Mouse (Mus musculus): Measurements from ENCODE around the gene Ccdc180. TPM values are rescaled to one million over a fixed set of nuclear protein-coding genes. Genes with fewer than 3 reads are reported as not detected.

Gene Ccdc180
- polyA plus RNA-seq, 1 experiment from 2014 or later, result not detected

DNA sequence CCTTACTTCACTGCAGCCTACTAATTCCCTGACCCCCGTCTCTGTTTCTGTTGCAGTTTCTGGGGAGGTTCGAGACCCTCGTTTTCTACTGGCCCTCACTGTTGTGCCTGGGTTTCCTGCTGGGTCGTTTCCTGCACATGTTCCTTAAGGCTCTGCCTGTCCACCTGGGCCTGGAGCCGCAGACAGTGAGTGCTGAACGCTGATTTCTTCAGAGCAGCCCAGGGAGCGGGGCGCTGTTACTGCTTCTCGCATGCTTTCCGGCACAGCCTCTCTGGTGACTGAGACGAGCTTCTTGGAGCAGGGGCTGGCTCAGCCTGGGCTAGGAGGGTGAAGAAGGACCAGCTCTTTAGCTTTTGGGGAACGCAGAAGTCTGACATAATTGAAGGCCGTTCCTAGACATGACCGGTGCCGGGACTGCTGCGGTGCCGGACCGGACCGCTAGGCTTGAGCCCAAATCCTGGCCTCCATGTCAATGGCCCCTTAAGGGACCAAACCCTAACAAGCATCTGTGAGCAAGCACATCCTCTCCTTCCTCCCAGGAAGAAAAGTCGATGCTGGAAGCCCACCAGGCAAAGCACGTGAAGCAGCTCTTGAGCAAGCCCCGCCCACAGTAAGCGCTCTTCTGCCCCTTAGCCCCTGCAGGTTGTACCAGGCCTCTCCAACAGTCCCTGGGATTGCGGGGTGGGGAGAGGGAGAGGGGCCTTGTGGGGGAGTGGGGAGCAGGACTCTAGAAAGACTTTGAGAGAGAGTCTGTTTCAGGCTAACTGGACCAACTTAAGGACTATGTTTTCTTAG, 20.9 kb upstream of the Ccdc180 start:
- WGBS, result 21% methylated on average over 24 of the region's 24 CpGs
- Histone ChIP-seq H3K27me3 (ENCODE audit: low read depth, poor library complexity, severe bottlenecking) (no peaks in the 10 kb centered on the region), H3K9me3 (replicated peaks) (no peaks in the 10 kb centered on the region), H3K27ac (peak overlapping the region; percentile 68), H3K4me3 (peak overlapping the region; percentile 14), H3K36me3 (no peaks in the 10 kb centered on the region), H3K4me1 (peaks cover 34% of the 10 kb centered on the region)
- DNase-seq (ENCODE audit: low spot score), result peak; percentile 53

DNA sequence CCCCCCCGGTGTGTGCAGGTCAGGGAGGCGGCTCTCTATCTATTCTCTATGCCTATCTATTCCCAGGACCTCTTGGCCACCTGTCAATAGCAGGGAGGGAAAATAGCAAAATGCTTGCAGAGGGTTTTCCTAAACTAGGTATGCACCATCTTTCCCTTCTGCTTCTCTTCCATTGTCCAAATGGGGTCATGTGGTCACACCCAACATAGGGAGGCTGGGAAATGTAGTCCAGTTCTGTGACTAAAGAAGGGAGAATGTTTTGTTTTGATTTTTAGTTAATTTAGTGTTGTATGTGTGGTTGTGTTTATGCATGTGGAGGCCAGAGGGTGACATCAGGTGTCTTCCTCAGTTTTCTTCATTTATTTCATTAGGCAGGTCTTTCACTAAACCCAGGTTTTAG, 18.0 kb upstream of the Ccdc180 start:
- Histone ChIP-seq H3K9me3 (replicated peaks) (no peaks in the 10 kb centered on the region; the same call in 1 of the 2 replicates), H3K4me1 (peaks cover 32% of the 10 kb centered on the region), H3K27me3 (ENCODE audit: low read depth, poor library complexity, severe bottlenecking) (no peaks in the 10 kb centered on the region), H3K36me3 (0 out of 2 replicates have a peak, but pooled peaks cover 5% of the 10 kb centered on the region), H3K4me3 (no peak overlapping the region), H3K27ac (no peak overlapping the region)
- WGBS, result 92% methylated on average over 2 of the region's 2 CpGs
- no peak for DNase-seq (ENCODE audit: low spot score)

DNA sequence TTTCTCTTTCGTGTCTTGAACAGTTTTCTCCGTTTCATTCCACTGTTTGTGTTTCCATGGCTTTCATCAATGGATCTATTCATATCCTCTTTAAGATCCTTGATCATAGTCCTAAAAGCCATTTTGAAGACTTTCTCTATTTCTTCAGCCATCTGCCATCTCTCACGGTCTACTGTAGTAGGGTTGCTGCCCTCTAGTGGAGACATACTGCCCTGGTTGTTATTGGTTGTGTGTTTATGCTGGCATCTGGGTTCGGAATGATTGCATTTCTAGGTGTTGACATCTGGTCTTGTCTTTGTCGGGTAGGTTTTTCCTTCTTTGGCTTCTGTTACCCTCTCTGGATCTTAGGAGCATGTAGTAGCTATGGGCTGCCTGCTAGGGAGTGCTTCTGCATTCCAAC, 11.2 kb upstream of the Ccdc180 start:
- WGBS, result 51% methylated on average over 5 of the region's 5 CpGs

DNA sequence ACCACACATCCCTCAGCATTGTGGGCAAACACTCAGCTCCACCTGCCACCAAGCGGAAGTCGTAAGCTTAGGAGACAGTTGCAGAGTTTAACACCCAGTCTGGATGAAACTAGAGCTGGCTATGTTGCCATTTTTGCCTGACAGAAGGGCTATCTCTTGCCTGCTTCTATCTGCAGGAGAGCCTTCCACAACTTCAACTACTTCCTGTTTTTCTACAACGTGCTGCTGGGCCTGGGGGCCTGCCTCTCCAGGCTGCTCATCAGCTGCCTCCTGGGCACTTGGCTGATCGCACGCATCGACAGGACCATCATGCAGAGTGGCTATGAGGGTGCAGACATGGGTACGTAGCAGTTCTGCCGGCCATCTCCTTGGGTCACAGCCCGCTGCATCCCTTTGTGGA, 7.6 kb upstream of the Ccdc180 start:
- Histone ChIP-seq H3K4me1 (no peaks in the 10 kb centered on the region), H3K36me3 (no peaks in the 10 kb centered on the region), H3K27ac (no peak overlapping the region), H3K4me3 (no peak overlapping the region), H3K27me3 (ENCODE audit: low read depth, poor library complexity, severe bottlenecking) (no peaks in the 10 kb centered on the region), H3K9me3 (replicated peaks) (no peaks in the 10 kb centered on the region)
- WGBS, result 86% methylated on average over 9 of the region's 9 CpGs
- DNase-seq (ENCODE audit: low spot score), result no peak

More for the DNA sequence above, 11.2 kb upstream of the Ccdc180 start:
- DNase-seq (ENCODE audit: low spot score), result peak; percentile 52
- Histone ChIP-seq H3K27ac (no peak overlapping the region), H3K4me1 (no peaks in the 10 kb centered on the region), H3K36me3 (0 out of 2 replicates have a peak, but pooled peaks cover 5% of the 10 kb centered on the region), H3K27me3 (ENCODE audit: low read depth, poor library complexity, severe bottlenecking) (no peaks in the 10 kb centered on the region), H3K9me3 (replicated peaks) (no peaks in the 10 kb centered on the region; the same call in 1 of the 2 replicates), H3K4me3 (no peak overlapping the region)

DNA sequence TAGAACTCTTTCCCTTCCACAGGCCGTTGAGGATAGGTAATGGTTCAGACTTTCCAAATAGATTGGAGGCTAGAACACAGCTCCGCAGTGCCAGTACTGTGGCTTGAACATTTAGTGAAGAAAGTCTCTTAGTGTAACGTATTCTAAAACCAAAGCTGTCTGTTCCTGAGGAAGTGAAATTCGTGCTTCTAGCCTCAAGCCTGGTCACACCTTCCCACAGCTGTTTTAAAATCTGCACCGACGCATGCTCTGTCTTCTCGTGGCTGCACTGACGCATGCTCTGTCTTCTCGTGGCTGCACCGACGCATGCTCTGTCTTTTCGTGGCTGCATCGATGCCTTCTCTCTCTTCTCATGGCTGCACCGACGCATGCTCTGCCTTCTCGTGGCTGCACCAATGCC, 6.9 kb upstream of the Ccdc180 start:
- Histone ChIP-seq H3K36me3 (no peaks in the 10 kb centered on the region), H3K27ac (no peak overlapping the region), H3K27me3 (ENCODE audit: low read depth, poor library complexity, severe bottlenecking) (no peaks in the 10 kb centered on the region), H3K4me1 (no peaks in the 10 kb centered on the region), H3K9me3 (replicated peaks) (no peaks in the 10 kb centered on the region), H3K4me3 (no peak overlapping the region)
- no peak for DNase-seq (ENCODE audit: low spot score)
- 93% methylated on average over 16 of the region's 16 CpGs for WGBS

DNA sequence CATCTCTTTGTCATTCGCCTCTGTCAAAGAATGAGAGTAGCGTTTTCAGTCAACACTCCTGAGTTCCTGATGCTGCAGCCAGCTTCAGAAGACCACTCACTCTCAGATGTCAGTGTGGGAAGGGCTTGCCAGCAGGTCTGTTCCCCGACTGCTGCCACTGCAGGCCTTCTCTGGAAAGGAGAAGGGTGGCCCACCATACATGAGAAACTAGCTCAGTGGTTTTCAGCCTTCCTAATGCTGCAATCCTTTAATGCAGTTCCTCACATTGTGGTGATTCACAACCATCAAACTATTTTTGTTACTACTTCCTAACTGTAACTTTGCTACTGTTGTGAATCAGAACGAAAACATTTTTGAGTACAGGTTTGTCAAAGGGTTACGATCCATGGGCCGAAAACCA, 616 bp upstream of the Ccdc180 start:
- H3K4me1 ChIP-seq, result peaks cover 14% of the 10 kb centered on the region

DNA sequence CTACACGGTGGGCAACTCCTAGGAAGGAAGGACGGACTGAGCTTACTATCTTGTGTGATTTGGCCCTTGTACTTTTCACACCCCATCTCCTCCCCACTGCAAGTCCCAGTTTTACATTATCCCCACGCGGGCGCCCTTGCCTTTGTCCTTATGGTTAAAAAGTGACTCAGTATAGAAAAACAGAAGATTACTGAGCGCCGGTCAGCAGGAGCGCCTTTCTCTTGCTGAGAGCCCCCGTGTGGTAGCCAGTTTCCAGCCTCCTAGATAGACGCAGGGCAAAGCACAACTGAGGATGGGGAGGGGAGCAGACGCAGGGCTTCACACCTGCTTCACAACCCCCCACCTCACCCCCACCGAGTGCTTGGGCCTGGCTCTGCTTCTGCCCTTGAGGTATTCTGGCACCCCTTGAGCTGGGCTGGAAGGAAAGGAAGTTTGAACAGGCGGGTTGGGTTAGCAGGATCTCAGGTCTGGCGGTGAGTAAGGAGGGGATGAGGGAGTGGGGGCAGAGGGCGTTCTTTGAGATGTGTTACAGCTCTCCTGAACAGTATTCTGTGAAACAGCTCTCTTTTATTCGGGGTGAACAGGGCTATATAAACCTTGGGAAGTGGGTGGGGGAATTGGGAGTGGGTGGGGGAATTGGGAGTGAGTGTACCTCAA, 6.5 kb downstream of the Ccdc180 start:
- no peaks in the 10 kb centered on the region for H3K36me3 ChIP-seq
- no peak overlapping the region for H3K4me3 ChIP-seq
- peaks cover 15% of the 10 kb centered on the region for H3K4me1 ChIP-seq
- no peaks in the 10 kb centered on the region for H3K9me3 ChIP-seq (replicated peaks)
- H3K27me3 ChIP-seq (ENCODE audit: low read depth, poor library complexity, severe bottlenecking), result peaks cover 15% of the 10 kb centered on the region
- H3K27ac ChIP-seq, result no peak overlapping the region
- 16% methylated on average over 16 of the region's 16 CpGs for WGBS
- DNase-seq (ENCODE audit: low spot score), result no peak

More for the DNA sequence above, 616 bp upstream of the Ccdc180 start:
- no peaks in the 10 kb centered on the region for H3K27me3 ChIP-seq (ENCODE audit: low read depth, poor library complexity, severe bottlenecking)
- H3K27ac ChIP-seq, result no peak overlapping the region
- no peaks in the 10 kb centered on the region for H3K36me3 ChIP-seq
- H3K9me3 ChIP-seq (replicated peaks), result no peaks in the 10 kb centered on the region
- no peak overlapping the region for H3K4me3 ChIP-seq
- no peak for DNase-seq (ENCODE audit: low spot score)
- 73% methylated on average over 6 of the region's 6 CpGs for WGBS

DNA sequence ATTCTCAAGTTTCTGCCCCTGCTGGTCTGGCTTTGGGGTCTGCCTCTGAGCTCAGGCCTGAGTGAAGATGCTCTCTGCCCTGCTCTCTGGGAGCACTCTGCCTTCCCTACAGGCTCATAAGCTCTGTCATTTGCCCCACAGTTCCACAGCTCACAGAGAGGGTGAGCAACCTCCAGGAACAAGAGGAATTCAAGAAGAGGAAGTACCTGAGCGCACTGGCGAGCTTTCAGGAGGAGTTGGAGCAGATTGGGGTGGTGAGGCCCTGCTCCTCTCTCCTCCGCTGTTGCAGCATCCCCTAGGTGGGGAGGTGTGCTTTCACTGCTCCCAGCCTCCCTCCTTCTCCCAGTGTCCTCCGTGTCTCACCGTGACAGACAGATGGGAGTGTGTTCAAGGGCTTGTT, 8.3 kb downstream of the Ccdc180 start:
- H3K27me3 ChIP-seq (ENCODE audit: low read depth, poor library complexity, severe bottlenecking), result peaks cover 15% of the 10 kb centered on the region
- H3K4me1 ChIP-seq, result peaks cover 15% of the 10 kb centered on the region
- 50% methylated on average over 5 of the region's 5 CpGs for WGBS
- no peak overlapping the region for H3K4me3 ChIP-seq
- DNase-seq (ENCODE audit: low spot score), result no peak
- H3K36me3 ChIP-seq, result no peaks in the 10 kb centered on the region
- no peaks in the 10 kb centered on the region for H3K9me3 ChIP-seq (replicated peaks)
- H3K27ac ChIP-seq, result no peak overlapping the region

DNA sequence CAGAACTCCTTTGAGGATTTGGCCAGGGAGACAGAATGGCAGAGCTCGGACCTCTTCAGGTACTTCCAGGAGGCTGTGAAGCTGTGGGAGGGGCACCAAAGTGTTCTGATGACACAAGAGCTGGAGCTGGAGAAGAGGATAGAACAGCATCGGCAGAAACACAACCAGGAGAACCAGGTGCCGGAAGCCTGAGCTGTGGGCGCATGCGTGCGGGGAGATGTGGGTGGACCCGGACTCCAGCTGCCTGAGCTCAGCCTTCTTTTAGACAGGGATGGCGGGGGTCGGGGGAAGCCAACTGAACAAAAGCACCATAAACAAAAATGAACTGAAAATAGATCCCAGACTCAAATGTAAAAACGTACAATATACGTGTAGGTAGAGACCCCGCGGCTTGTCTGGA, 19.2 kb downstream of the Ccdc180 start:
- 97% methylated on average over 13 of the region's 13 CpGs for WGBS
- no peak for DNase-seq (ENCODE audit: low spot score)
- no peak overlapping the region for H3K27ac ChIP-seq

DNA sequence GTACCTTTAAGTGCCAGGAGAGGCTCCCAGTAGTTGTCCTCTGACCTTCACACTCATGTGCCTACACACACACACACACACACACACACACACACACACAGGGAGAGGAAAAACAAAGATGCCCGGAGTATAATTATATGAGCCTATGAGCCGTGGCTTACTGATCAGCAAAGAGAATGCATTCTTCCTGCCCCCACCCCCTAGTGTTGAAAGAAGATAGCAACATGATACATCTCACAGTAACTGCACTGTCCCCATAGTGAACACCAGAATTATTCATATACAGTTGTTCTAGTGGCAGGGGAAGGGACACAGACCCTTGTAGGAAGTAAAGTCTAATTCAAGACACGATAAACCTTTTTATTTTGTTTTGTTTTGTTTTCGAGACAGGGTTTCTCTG, 19.8 kb downstream of the Ccdc180 start:
- no peaks in the 10 kb centered on the region for H3K27me3 ChIP-seq (ENCODE audit: low read depth, poor library complexity, severe bottlenecking)
- H3K4me1 ChIP-seq, result 0 out of 2 replicates have a peak, but pooled peaks cover 7% of the 10 kb centered on the region
- no peaks in the 10 kb centered on the region for H3K9me3 ChIP-seq (replicated peaks)
- WGBS, result 87% methylated on average over 4 of the region's 4 CpGs
- H3K27ac ChIP-seq, result no peak overlapping the region
- no peaks in the 10 kb centered on the region for H3K36me3 ChIP-seq
- H3K4me3 ChIP-seq, result no peak overlapping the region
- no peak for DNase-seq (ENCODE audit: low spot score)

More for the DNA sequence above, 19.2 kb downstream of the Ccdc180 start:
- Histone ChIP-seq H3K4me1 (0 out of 2 replicates have a peak, but pooled peaks cover 7% of the 10 kb centered on the region), H3K9me3 (replicated peaks) (no peaks in the 10 kb centered on the region), H3K27me3 (ENCODE audit: low read depth, poor library complexity, severe bottlenecking) (no peaks in the 10 kb centered on the region), H3K36me3 (no peaks in the 10 kb centered on the region), H3K4me3 (no peak overlapping the region)

DNA sequence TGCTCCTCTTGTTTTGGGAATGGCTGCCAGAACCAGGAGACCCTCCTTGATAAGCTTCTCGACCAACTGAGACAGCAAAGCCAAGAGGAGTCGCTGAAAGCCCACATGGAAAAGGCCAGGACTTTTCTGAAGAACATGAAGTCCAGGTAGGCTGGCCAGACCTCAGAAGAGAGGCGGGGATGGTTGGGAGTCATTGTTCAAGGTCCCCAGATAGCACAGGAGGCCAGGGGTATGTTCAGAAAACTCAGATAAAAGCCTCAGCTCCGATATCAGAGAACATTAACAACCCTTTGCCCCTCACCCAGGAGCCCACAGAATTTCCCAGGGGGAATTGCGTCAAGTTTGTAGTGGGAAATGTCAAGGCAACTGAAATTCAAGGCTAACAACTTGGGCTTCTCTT, 21.2 kb downstream of the Ccdc180 start:
- WGBS, result 81% methylated on average over 5 of the region's 5 CpGs
- Histone ChIP-seq H3K4me3 (no peak overlapping the region), H3K9me3 (replicated peaks) (no peaks in the 10 kb centered on the region), H3K4me1 (0 out of 2 replicates have a peak, but pooled peaks cover 7% of the 10 kb centered on the region), H3K27me3 (ENCODE audit: low read depth, poor library complexity, severe bottlenecking) (no peaks in the 10 kb centered on the region), H3K36me3 (no peaks in the 10 kb centered on the region), H3K27ac (no peak overlapping the region)
- DNase-seq (ENCODE audit: low spot score), result no peak

DNA sequence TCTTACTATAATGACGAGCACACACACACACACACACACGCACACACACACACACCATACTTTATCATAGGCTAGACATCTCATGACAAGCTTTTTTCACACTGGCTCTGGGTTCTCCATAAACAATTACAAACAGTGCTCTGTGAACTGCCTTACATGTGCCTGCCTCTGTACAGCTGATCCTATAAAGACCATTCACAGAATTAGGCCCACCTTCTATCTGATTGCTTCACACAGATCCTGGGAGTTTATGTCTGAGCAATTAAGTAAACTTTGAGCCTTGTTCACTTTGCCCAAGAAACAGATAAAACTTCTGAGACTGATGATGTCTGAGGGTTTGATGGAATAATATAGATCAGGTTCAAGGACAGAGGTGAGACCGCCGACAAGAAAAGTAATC, 21.8 kb downstream of the Ccdc180 start:
- WGBS, result 94% methylated on average over 4 of the region's 4 CpGs

DNA sequence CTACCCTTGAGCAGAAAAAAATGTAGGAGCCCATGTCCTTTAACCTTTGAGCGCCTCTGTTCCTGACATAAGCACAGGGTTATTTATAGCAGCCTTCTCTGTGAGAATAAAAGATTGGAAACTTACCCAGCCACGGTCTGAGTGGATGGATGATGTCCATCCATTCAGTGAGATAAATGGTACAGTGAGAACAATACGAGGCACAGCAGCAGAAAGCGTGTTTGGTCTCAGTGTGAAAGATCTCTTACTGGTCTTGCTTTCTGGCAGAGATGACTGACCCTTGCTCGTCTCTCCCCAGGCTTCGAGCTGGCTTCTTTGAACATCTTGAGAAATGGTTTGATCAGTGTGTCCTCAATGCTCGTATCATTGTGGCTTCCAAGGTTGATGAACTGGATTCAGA, 27.0 kb downstream of the Ccdc180 start:
- H3K4me3 ChIP-seq, result no peak overlapping the region
- no peaks in the 10 kb centered on the region for H3K9me3 ChIP-seq (replicated peaks)
- H3K36me3 ChIP-seq, result no peaks in the 10 kb centered on the region
- 84% methylated on average over 7 of the region's 7 CpGs for WGBS
- no peak for DNase-seq (ENCODE audit: low spot score)
- H3K4me1 ChIP-seq, result no peaks in the 10 kb centered on the region
- no peaks in the 10 kb centered on the region for H3K27me3 ChIP-seq (ENCODE audit: low read depth, poor library complexity, severe bottlenecking)
- H3K27ac ChIP-seq, result no peak overlapping the region

More for the DNA sequence above, 21.8 kb downstream of the Ccdc180 start:
- DNase-seq (ENCODE audit: low spot score), result no peak
- no peaks in the 10 kb centered on the region for H3K36me3 ChIP-seq
- H3K4me1 ChIP-seq, result 0 out of 2 replicates have a peak, but pooled peaks cover 7% of the 10 kb centered on the region
- H3K9me3 ChIP-seq (replicated peaks), result no peaks in the 10 kb centered on the region
- no peaks in the 10 kb centered on the region for H3K27me3 ChIP-seq (ENCODE audit: low read depth, poor library complexity, severe bottlenecking)
- H3K4me3 ChIP-seq, result no peak overlapping the region
- no peak overlapping the region for H3K27ac ChIP-seq
